Mouse (Mus musculus): ENCODE data around the gene Prss36.

GRCm38 (mm10) chr7:127959364-127959763 is 12.8 kb upstream of the Prss36 start:
- TF ChIP-seq EP300 (IDR thresholded peaks at IDR 0.05; ENCODE audit: low read depth) = no peak
- TF ChIP-seq CTCF (IDR thresholded peaks at IDR 0.05; ENCODE audit: low read depth) = no peak

All from liver, postnatal 0 days (tissue).